Mouse (Mus musculus) cerebellum, postnatal 14 days (tissue): Measurements from ENCODE around the gene Zfp189.

Source experiments
- DNase-seq, 2 experiments: peaks; one replicate each; pipeline ENCODE4 v3.0.0; 2021; ENCODE audit warnings: mixed read lengths in 2 of 2

Zfp189 gene

DNA sequence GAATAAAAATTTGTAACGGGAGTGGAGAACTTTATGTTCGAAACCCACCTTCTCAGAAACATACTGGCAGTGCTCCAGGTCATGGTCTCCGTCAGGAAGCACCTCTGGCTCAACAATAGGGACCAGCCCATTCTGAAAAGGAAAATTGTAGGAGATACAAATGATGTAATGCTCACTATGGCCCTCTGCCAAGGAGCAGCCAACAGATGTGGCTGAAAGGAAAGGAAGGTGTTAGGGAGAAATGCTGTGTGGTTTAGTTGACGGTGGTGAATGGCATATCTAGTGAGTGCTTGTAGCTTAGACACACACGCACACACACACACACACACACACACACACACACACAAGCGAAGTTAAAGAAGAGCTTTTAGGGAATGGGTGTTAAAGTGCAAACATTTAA, 18.7 kb downstream of the Zfp189 start:
- DNase-seq, result no peak

DNA sequence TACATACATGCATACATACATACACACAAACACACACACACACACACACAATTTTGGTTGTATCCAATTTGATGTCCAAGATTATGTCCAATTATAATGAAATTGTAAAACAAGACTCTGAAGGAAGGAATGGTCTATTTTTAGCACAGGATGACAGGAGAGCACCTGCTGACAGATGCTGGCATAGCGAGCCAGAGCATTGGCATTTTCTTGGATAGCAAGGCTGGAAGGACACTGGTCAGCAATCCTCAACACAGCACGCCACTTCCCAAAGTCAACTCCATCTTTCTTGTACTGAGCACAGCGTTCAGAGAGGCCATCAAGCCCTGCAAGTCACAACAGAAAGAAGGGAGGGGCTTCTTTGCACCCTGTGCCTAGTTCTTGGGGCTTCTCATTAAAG, 20.0 kb downstream of the Zfp189 start:
- peak; percentile 24 to 26 for DNase-seq

DNA sequence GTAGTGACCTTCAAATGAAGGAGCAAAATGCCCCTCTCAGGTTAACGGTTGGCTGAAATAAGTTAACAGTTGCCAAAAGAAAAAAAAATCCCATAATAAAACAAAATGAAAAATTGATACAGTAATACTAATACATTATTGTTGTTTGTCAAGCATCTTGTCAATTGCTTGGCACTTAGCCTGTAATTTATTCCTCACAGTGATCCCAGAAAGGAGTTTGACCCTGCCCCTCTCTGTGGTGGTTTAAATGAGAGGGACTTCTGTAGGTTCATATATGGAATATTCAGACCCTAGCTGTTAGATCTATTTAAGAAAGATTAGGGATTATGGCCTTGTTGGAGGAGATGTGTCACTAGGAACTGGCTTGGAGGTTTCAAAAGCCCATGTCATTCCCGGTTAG, 25.1 kb downstream of the Zfp189 start:
- no peak for DNase-seq

DNA sequence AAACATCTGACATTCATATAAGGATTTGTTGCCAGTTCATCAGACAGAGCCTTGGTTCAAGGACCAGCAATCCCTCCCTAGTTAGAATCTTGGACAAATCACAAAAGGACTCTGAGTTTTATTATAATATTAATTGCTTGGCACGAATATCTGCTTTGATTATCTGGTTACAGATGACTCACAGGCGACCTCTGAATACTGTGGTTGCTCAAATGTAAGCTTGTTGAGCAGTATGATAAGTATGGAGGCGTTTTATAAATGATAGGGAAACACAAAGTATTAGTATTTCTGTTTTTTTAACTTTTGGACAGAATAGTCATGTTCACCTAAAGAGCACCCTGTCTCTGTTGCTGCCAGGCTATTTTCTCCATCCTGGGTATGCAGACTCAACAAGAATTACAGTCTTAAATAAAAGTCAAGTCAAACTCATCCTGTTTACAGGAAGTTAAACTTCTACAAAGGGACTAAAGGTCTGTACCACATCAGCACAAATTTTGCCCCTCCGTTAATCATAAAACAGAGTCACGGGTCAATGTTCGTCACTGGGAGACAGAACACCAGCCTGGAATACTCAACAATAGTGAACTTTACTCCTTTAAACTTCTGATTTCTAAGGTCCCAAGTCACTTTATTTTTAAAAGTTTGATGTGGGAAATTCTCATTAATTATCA, 26.0 kb downstream of the Zfp189 start:
- no peak for DNase-seq

DNA sequence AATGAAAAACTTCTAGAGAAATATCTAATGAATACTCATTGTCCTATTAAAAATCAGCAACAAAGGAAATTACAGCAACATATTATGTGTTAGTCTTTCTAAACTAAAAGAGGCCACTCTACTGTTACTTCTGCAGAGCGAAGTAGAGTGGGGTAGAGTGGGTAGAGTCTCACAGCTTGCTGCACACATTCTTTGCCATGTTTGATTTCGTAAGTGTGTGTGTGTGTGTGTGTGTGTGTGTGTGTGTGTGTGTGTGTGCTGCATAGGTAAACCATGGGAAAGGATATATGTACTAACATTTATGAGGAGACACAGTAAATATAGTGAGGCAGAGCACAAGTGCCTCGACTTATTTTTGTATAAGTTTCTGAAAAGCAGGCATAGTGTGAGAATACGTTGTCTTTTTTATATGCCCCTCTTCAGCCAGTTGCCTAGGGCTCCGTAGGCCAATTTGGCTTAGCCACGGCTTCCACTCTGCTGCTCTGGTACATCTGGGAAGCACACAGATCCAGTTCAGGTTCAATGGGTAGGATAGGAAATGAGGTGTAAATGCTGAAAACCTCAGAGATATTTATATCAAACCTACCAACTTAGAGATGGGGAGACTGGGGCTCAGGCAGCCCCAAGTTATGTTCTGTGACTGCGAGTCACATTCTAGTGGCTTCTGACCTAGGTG, 26.7 kb downstream of the Zfp189 start:
- no peak for DNase-seq

DNA sequence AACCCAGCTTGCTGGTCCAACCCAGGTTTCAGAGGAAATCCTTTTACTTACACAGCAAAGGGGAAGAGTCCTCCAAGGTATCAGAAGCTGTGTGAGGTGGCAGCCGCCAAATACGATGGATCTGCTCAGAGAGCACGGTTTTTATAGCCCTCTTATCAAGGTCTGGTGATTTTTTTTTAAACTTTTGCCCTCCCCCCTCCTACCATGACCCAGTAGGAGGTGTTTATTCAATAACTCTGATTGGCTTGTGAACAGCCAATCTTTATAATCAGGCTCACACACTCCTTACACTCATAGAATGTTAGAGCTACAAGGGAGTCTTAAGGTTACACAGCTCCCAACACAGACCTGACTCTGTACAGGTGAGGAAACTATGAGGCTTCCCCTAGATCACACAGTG, 28.4 kb downstream of the Zfp189 start, which contains the start of gene Aldob:
Gene Aldob (minus strand): TSS at position 164 of the 400 bp plus-strand sequence.
- DNase-seq, result no peak

DNA sequence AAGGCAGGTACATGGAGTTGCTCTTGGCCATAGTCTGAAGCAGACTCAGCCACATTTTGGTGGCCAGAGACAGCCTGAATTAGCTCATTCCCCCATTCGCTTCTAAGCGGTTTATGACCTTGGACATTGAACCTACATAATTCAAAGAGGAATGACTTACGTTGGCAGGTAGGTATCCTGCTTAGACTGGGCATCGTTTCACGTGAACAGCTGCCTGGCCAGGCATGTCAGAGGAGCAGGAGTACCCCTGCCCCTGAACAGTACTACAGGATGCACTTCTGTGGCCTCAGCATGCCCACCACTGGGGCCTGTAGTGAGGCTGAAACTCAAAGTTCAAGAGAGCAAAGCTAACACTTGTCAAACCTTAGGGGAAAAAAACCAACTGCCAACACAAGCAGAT, 32.4 kb downstream of the Zfp189 start:
- no peak for DNase-seq

DNA sequence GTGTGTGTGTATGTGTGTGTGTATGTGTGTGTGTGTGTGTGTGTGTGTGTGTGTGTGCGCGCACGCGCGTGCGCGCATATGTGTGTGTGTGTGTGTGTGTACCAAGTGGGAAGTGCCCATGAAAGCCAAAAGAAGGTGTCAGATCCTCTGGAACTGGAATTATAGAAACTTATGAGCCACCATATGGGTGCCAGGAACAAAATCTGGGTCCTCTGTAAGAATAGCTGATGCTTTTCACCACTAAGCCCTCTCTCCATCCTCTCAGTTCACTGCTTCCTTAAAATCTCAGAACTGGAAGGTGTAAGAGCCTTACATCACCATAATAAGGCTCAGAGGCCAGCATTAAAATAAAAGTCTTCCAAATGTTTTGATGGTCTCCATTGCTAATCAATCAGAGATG, 36.4 kb downstream of the Zfp189 start:
- DNase-seq, result no peak

DNA sequence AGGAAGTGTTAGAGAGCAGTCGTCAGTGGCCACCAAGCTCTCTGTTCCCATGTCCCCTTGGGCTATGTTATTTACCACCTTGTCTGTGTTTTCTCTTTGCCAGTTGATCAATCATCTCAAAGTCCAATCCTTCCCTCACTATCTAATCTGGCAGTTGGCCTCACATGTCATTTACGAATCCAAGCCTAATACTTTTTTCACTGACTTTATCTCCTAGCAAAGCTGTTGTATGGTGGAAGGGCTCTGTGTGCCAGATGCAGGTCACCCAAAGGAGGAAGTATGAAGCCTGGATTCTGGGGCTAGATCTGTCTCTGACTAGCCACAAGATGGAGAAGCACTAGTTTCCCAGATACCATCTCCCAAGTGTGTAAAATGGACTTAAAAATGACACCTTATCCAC, 37.2 kb downstream of the Zfp189 start:
- no peak for DNase-seq

DNA sequence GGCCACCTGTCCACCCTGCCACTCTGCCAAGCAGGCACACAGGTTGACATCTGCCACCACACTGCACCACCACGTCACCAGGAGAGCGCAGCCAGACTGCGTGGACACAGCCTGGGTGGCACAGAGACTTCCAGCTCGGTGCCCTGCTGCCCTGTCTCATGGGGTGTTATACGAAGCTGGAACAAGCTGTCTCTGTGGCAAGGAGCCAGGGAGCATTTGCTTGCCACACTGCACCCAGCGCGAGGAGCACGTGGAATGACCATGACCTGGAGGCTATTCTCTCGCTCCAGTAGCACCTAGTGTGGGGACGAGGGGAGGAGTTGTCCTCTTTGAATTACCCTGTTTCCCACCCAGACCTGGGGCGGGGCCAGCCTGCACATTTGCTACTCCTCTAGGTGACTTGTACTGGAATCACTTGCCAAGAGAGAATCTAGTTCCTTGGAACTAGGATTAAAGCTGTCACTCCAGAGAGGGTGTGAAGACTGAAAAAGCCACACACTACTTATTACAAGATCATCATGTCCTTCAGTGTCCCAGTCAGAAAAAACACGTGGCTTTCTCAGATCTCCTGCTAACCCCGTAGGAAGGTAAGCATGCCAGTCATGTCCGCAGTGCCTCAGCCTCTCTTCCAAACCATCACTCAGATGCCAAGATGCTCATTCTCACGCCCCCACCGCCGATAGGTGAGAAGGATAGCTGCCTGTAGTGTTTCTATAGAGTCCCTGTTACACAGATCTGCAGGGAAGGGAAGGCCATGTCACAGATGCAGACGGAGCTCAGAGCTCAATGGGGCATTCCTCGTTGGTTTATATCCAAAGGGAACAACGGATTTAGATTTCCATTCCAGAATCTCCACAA, 39.2 kb downstream of the Zfp189 start:
- DNase-seq, result peak; percentile 87 to 90

DNA sequence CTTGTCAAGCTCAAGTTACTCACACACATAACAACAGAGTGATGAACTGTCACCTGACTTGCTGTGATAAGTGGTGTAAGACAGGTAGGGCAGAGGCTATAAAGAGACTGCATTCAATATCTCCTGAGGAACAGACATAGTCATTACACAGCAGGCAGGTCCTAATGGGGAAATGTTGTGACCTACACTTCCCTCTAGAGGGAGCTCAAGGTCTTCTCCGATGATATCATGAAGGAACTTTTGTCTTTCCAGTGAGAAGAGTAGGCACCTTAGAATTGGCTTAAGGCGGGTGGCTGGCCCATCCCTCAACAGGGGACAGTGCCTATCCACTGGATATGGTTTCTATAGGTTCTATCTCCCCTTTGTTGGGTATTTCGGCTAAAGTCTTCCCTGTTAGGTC, 46.6 kb downstream of the Zfp189 start:
- DNase-seq, result peak; percentile 77 to 81

DNA sequence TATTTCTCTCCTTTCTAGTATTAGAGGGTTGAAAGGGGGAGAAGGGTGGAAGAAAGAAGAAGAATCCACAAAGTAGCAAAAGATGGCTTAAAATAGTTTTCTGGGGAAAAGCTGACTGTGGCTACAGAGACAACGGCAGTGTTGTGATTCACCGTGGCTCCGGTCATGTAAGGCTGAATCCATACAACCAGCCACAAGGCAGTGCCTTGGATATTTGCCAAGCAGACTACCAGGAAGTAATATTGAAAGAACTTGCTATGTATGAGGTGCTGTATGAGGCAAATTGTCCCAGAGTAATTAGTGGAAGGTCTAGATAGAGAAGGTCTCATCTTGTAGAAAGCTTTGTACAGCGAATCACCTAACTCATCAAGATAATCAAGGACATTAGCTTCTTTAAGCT, 51.2 kb downstream of the Zfp189 start:
- DNase-seq, result no peak
